Mouse (Mus musculus) kidney, postnatal 25 days (tissue): ENCODE data around the gene Amotl1.

Source experiments
- DNase-seq, 2 experiments: peaks; one replicate each; pipeline ENCODE4 v3.0.0; 2021; ENCODE audit warnings: mixed read lengths in 2 of 2

The Amotl1 gene

DNA sequence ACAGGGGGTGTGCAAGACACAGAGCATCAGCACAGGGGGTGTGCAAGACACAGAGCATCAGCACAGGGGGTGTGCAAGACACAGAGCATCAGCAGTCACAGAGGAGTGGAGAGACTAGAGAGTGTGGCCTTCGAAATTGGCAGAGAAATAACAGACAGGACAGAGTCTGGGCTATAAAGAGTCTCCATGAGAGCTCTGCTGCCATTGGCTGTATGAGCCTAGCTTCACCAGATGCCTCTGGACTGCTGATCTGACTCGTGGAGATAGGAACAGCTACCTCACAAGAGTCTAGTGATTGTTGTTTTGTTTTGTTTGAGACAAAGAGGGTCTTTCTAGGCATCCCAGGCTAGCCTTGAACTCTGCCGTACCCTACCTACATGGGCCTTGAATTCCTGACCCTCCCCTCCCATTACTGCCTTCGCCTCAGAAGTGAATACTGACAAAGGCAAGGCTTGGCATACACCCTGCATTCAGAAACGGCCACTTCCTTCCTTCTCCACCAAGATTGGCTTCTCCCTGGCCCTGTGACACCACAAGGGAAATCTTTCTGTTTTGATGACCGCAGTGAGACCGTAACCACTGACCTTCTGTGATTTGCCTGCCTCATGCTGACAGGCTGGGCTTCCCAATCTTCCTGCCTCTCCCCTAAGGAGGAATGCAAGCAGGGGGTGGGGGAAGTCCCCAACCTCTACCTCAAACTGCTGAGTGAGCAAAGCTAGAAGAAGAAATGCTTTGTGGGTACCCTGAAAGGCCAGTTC is 3.4 kb downstream of the Amotl1 start:
- peak; percentile 67 to 86 for DNase-seq

- peak in 1 of 2 experiments; percentile 6 for DNase-seq
These were observed 8.6 kb downstream of the Amotl1 start for GRCm38 (mm10) chr9:14636244-14636643.

GRCm38 (mm10) chr9:14635551-14635950 is 9.3 kb downstream of the Amotl1 start:
- peak in 1 of 2 experiments; percentile 3 for DNase-seq

DNA sequence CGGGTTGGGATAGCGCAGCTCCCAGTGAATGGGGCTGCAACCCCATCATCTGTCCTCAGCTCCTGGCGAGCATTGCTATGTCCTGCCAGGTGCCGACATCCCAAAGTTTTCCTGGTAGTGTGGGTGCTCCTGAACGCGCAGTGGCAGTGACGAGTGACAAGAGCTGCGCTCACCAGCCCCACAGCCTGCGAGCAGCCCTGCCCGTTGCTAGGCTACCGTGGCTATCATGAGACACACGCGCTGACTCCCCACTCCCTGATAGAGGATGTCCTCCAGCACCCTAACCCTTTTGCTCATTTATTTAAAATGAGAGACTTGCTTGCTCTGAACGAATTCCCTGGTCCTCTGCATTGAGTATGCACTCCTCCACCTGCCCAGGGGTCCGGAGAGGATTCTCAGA is 10.7 kb downstream of the Amotl1 start:
- peak in 1 of 2 experiments; percentile 21 for DNase-seq

DNA sequence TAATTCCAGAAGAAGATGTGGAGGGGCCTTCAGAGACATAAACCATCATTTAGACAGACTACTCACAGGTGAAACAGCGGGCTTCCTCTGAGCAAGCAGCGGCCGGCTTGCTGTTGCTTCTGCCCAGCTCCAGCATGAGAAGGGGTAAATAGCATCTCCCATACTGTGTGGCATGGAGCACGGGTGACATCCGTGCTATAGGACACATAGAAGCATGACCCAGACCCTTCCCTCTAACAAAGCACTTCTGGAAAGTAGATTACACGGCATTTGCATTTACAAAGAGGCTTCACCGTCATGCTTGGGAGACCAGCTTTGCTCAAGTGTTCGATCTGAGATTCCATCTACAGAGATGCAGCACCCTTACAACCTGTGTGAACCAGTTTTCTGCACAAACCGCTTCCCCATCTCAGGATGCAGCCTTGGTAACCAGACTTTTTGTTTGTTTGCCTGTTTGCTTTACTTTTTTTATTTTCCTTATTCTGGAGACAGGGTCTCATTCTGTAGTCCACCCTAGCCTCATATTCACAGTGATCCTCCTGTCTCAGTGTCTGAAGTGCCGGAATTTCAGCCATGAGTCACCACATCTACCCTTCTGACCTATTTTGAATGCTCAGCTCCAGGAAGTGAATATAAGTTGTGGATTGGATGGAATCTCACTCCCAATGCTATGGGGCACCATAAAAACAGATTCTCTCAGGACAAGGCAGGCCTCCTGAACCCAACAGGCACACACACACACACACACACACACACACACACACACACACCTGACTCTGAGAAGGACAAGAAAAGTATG is 12.3 kb downstream of the Amotl1 start:
- peak in 1 of 2 experiments; percentile 7 for DNase-seq

GRCm38 (mm10) chr9:14631729-14632128 is 13.1 kb downstream of the Amotl1 start:
- no peak for DNase-seq

- no peak for DNase-seq
These were observed 17.3 kb downstream of the Amotl1 start for GRCm38 (mm10) chr9:14627525-14627924.

- no peak for DNase-seq
These were observed 18.9 kb downstream of the Amotl1 start for GRCm38 (mm10) chr9:14625961-14626360.

DNA sequence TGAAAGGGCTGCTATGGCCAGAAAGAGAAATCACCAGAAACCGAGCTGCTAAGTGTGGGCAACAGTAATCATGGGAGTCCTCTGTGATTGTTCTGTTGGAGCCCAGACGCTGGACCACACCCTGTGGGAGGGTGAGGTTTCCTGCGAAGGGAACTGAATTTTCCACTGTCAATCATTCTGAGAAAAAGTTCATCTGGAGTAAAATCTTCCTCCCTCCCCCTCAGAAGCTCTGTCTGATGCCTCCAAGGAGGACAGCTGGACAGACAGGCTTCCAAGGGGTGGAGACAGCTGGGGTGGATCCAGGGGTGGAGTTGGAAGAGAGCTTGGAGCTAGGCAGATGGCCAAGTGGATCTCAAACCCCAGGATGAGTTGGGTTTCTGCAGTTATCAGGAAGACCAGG is 19.8 kb downstream of the Amotl1 start:
- DNase-seq: peak; percentile 75 to 84

GRCm38 (mm10) chr9:14623928-14624327 is 20.9 kb downstream of the Amotl1 start:
- DNase-seq: no peak

DNA sequence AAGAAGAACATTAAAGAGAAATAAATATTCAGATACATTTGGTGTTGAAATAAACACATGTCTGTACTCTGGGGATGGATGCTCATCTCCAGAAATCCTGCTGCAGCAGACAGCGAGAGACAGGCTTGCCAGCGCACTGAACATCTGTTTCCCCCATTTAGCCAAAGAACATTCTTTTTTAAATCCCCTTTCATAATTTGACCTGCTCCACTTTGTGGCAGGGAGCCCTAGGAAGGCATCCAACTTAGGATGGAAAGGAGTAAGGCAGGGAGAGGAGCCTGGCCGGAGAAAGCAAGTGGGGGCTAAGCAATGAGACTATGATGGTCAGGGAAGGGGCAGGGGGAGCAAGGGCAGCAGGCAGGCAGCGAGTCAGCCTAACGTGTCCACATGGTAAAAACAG is 21.6 kb downstream of the Amotl1 start:
- no peak for DNase-seq

GRCm38 (mm10) chr9:14622848-14623247 is 22.0 kb downstream of the Amotl1 start:
- DNase-seq: no peak

GRCm38 (mm10) chr9:14620107-14620506 is 24.7 kb downstream of the Amotl1 start:
- DNase-seq: no peak

DNA sequence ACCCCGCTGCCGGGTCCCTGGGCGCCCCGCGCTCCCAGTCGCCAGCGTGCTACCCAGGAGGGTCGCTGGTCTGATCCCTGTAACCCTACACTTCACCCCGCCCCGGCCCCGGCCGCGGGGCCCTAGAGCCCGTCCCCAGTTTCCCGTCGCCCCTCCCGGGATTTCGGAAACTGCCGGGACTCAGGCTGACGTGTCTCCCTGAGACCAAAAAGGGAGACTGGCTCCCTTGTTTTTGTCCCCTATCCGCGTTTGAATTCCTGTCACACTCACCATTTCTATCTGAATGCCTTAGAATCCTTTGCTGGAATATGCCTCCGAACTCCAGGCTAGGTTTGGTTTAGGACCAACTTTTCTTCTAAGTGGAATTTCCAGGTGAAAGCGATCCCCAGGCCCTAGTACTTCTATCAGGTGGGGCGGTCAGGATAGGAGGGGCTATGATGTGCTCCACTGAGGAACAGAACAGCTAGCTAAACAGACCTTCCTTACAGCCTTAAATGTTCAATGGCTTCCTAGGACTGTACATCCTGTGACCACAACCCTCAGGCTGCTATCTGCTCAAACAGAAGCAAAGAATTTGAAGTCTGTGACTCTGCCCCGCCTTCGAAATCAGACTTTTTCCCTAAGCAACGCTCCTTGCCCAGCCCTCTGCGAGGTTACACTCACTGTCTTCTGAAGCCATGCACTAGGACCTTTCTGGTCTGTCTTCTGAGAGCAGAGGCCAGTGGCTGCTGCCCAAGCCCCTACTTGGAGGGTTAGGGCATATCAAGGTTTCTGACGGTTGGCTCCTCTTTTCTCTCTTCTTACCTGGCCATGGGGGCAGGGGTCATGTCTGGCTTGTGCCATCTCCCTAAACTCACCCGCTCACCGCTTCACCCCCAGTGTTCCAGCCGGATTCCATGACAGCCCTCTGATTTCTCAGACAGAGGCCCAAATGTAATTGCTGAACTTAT is 29.6 kb downstream of the Amotl1 start:
- DNase-seq: peak; percentile 59 to 80

- DNase-seq: peak; percentile 50 to 61
These were observed 30.5 kb downstream of the Amotl1 start for GRCm38 (mm10) chr9:14614205-14614930.

- DNase-seq: no peak
These were observed 31.3 kb downstream of the Amotl1 start for GRCm38 (mm10) chr9:14613308-14614204.

- DNase-seq: no peak
These were observed 32.3 kb downstream of the Amotl1 start for GRCm38 (mm10) chr9:14612588-14612987.

GRCm38 (mm10) chr9:14608521-14608920 is 36.3 kb downstream of the Amotl1 start:
- peak; percentile 74 to 85 for DNase-seq

DNA sequence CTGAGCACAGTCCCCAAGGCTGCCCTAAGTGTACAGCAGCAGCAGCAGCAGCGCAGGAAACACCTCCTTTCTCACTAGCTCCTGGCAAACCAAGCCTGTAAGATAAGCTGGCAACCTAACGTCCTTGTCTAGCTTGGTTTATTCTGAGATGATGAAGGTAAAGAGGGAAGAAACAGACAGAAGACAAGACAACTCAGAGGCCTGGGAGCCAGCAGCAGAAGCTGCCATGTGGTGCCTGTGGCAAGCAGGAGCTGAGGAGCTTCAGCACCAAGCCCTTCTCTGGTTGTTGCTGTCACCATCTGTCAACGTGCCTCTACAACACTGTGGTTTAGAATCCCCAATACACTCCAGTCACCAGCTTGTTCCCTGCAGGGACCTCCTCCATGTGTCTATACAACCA is 37.4 kb downstream of the Amotl1 start:
- DNase-seq: no peak

- DNase-seq: no peak
These were observed 38.9 kb downstream of the Amotl1 start for GRCm38 (mm10) chr9:14605992-14606391.

- no peak for DNase-seq
These were observed 40.5 kb downstream of the Amotl1 start for GRCm38 (mm10) chr9:14604363-14604762.
